Mouse (Mus musculus) C2C12 (cell line): ENCODE data around the gene Cnr1. TPM values are rescaled to one million over a fixed set of nuclear protein-coding genes. Genes with fewer than 3 reads are reported as not detected.

Experiments used
- H3K27me3 ChIP-seq: one replicate; pipeline ENCODE4 v1.6.1; 2011; ENCODE audit not compliant: control insufficient read depth, insufficient read depth, insufficient read length
- H3K36me3 ChIP-seq: one replicate; pipeline ENCODE4 v1.6.1; 2011; ENCODE audit not compliant: control insufficient read depth, insufficient read depth
- H3K4me3 ChIP-seq: one replicate; pipeline ENCODE4 v1.5.1; 2011; ENCODE audit warnings: mild to moderate bottlenecking, control low read depth; ENCODE audit not compliant: poor library complexity, insufficient read depth, severe bottlenecking
- H3K79me2 ChIP-seq: one replicate; pipeline ENCODE4 v1.6.1; 2011; ENCODE audit not compliant: control insufficient read depth, insufficient read depth
- H3K79me3 ChIP-seq: one replicate; pipeline ENCODE4 v1.6.1; 2011; ENCODE audit warnings: low read depth, control low read depth
- H3ac ChIP-seq: one replicate; pipeline ENCODE3; 2011; ENCODE audit warnings: low read depth; ENCODE audit not compliant: control insufficient read depth, insufficient read length
- CEBPB ChIP-seq: IDR thresholded peaks from one replicate; pipeline ENCODE4 v1.6.1; 2011; ENCODE audit warnings: low read depth, mild to moderate bottlenecking, control low read depth, moderate library complexity
- CTCF ChIP-seq: IDR thresholded peaks from one replicate; pipeline ENCODE4 v1.5.1; 2011; ENCODE audit not compliant: control insufficient read depth, insufficient read depth, insufficient read length
- FOSL1 ChIP-seq: IDR thresholded peaks from one replicate; pipeline ENCODE4 v1.8.0; 2011; ENCODE audit warnings: mild to moderate bottlenecking, low read length; ENCODE audit not compliant: poor library complexity, insufficient read depth, severe bottlenecking
- MAX ChIP-seq: IDR thresholded peaks from one replicate; pipeline ENCODE4 v1.6.1; 2011; ENCODE audit warnings: mild to moderate bottlenecking, control low read depth
- MYOD1 ChIP-seq: IDR thresholded peaks from one replicate; pipeline ENCODE4 v1.6.1; 2011; ENCODE audit warnings: low read depth; ENCODE audit not compliant: control insufficient read depth, insufficient read length
- MYOG ChIP-seq: IDR thresholded peaks from one replicate; pipeline ENCODE4 v1.6.1; 2011; ENCODE audit not compliant: control insufficient read depth, insufficient read length; ENCODE audit errors: extremely low read depth
- USF1 ChIP-seq: IDR thresholded peaks from one replicate; pipeline ENCODE4 v1.6.1; 2011; ENCODE audit warnings: low read depth, mild to moderate bottlenecking, control low read depth, moderate library complexity
- long read RNA-seq, 2 experiments: library from polyadenylated mRNA; unstranded; transcript quantifications; one replicate each; pipeline ENCODE4 v2.0.0; 2019 to 2020
- polyA plus RNA-seq: library from polyadenylated mRNA; unstranded; fragments of >200 nt; fragmentation: generic; extraction: Trizol; gene quantifications from one replicate; pipeline ENCODE4 v1.2.1, GENCODE M21; 2012; ENCODE audit warnings: missing spikeins

The Cnr1 gene
- polyA plus RNA-seq, result 0.39 TPM
- long read RNA-seq, experiment 1, partial matches to known transcripts, result 0 of 1 reads
- long read RNA-seq, experiment 1, other reads (novel, unspliced or antisense), result 1 of 1 reads
- long read RNA-seq, experiment 2, full-length matches to known transcripts, result 1 of 1 reads
- long read RNA-seq, experiment 2, partial matches to known transcripts, result 0 of 1 reads
- long read RNA-seq, experiment 2, other reads (novel, unspliced or antisense), result 0 of 1 reads

DNA sequence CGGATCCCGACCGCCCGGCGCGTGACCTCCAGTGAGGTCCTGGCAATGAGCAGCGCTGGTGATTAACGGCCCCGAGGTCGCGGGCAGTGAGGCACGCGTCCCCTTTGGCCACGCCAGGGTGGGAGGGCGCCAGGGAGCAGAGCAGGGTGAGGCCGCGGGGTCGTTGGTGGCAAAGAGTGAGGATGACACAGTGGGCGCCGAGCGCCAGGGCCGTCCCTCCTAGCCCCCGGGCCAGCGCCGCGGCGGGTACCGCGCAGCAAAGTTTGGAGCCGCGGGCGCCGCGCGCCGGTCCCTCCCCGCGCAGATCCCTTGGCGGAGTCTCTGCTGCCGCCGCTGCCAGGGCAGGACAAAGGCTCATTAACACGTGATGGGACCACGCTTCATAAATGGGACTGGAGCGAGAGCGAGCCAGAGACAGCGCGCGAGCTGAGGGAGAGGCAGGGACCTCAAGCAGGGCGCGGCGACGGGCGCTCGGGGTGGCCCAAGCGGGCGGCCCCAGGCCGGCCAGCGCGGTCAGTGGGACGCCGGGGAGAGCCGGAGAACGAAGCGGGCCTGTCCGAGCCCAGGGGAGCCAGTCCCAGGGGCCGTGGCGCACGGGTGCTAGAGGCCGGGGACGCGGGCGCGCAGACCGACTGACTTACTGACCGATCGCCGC is at the start of gene Cnr1:
Cnr1 (plus strand) TSS at position 360 of the 655 bp plus-strand sequence.
- Histone ChIP-seq H3K79me3 (no peaks in the 10 kb centered on the region), H3K36me3 (no peaks in the 10 kb centered on the region), H3K4me3 (peak within 1 kb of the TSS; percentile 26), H3K27me3 (no peaks in the 10 kb centered on the region), H3ac (peak within 1 kb of the TSS; percentile 63), H3K79me2 (no peaks in the 10 kb centered on the region)
- TF ChIP-seq MYOD1 (no peak), MAX (no peak), CTCF (no peak), USF1 (peak; percentile 51)

- H3ac ChIP-seq, result no peak overlapping the region
- H3K79me3 ChIP-seq, result no peaks in the 10 kb centered on the region
- H3K79me2 ChIP-seq, result no peaks in the 10 kb centered on the region
- TF ChIP-seq CTCF, result no peak
- no peak for TF ChIP-seq MAX
- TF ChIP-seq MYOD1, result no peak
- TF ChIP-seq MYOG, result no peak
- TF ChIP-seq FOSL1, result no peak
- no peak for TF ChIP-seq CEBPB
- no peak for TF ChIP-seq USF1
- H3K36me3 ChIP-seq, result no peaks in the 10 kb centered on the region
- H3K27me3 ChIP-seq, result no peaks in the 10 kb centered on the region
- no peak overlapping the region for H3K4me3 ChIP-seq
Measured at GRCm38 (mm10) chr4:33879944-33880343, 44.4 kb upstream of the Cnr1 start.

- Histone ChIP-seq H3K27me3 (no peaks in the 10 kb centered on the region), H3K79me2 (no peaks in the 10 kb centered on the region), H3K79me3 (no peaks in the 10 kb centered on the region), H3K36me3 (no peaks in the 10 kb centered on the region), H3K4me3 (no peak overlapping the region), H3ac (no peak overlapping the region)
- TF ChIP-seq FOSL1 (no peak), MAX (no peak), MYOG (no peak), CEBPB (no peak), USF1 (no peak)
Measured at GRCm38 (mm10) chr4:33886026-33886425, 38.4 kb upstream of the Cnr1 start.

DNA sequence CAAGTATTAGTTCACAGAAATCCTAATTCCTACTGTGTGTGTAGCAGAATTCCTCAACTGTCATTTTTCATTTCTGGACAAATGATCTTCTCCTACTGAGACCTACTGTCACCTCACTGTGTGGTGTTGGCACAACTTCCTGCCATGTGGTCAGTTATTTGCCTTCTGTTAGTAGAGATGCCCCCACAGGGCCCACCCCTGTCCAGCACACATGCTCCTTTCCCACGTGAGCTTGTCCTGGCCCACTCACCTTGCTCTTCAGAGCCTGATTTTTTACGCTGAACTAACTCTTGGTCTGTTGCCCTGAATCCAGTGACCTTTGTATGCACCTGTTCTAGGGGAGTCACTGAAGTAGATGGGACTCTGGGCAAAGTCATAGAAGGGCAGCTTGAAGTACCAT is 34.4 kb upstream of the Cnr1 start:
- no peak overlapping the region for H3K4me3 ChIP-seq
- H3K36me3 ChIP-seq, result no peaks in the 10 kb centered on the region
- no peaks in the 10 kb centered on the region for H3K79me2 ChIP-seq
- H3K27me3 ChIP-seq, result no peaks in the 10 kb centered on the region
- H3ac ChIP-seq, result no peak overlapping the region
- TF ChIP-seq USF1 (no peak), FOSL1 (no peak), MYOG (no peak), MAX (no peak), MYOD1 (no peak), CEBPB (no peak), CTCF (no peak)
- H3K79me3 ChIP-seq, result no peaks in the 10 kb centered on the region

DNA sequence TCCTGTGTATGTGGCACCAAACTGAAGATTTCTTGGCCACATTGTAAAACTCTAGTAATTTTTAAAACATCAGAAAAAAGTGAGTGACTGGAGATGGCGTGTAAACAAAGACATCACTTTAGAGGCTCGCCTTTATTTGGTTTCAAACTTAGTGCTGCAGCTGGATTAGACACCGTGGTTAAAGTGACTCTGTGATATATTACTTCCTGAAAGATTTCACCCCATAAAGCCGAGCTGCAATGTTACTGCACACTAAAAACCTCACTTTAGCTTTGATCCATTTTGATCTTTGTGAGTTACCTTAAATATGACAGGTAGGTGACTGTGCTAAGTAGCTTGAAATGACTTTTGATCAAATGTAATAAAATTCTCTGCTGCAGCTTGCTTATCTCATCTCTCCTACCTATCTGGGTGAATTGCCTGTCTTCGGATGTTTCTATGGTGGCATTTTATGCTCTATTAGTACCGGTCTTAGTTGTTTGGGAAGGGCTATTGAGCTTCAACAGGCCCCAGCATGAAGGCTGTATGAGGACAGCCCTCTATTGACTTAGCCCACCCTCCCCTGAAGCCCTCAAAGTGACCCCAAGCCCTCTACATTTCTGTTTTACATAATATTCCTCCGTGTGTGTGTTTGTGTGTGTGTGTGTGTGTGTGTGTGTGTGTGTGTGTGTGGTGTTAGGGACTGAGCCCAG is 32.1 kb upstream of the Cnr1 start:
- Histone ChIP-seq H3K79me2 (no peaks in the 10 kb centered on the region), H3ac (no peak overlapping the region), H3K27me3 (no peaks in the 10 kb centered on the region), H3K4me3 (no peak overlapping the region), H3K79me3 (no peaks in the 10 kb centered on the region), H3K36me3 (no peaks in the 10 kb centered on the region)
- no peak for TF ChIP-seq CTCF
- TF ChIP-seq FOSL1, result no peak
- TF ChIP-seq MAX, result no peak
- TF ChIP-seq CEBPB, result no peak
- TF ChIP-seq USF1, result no peak
- no peak for TF ChIP-seq MYOD1
- no peak for TF ChIP-seq MYOG

DNA sequence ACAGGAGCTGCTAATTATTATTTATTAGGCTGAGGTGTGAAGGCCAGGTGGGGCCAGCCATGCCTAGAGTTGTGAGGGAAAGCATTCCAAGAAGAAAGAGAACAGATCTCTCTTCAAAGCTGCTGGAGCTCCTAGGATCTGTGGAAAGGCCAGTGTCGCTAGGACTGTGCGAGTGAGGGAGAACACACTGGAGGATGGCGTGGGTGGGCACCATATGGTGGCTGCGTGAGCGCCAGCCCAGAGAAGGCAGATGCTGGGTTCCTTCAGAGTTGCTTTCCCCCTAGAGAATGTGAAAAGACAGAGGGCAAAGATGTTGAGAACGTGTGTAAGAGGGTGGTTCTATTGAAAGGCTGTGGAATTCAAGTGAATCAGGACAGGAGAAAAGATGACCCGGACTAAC is 30.6 kb upstream of the Cnr1 start:
- no peak for TF ChIP-seq MYOD1
- TF ChIP-seq MYOG, result no peak
- TF ChIP-seq MAX, result no peak
- no peak for TF ChIP-seq USF1
- TF ChIP-seq FOSL1, result no peak
- TF ChIP-seq CEBPB, result no peak
- TF ChIP-seq CTCF, result no peak
- no peaks in the 10 kb centered on the region for H3K79me2 ChIP-seq
- no peaks in the 10 kb centered on the region for H3K79me3 ChIP-seq
- H3ac ChIP-seq, result no peak overlapping the region
- no peak overlapping the region for H3K4me3 ChIP-seq
- H3K27me3 ChIP-seq, result no peaks in the 10 kb centered on the region
- H3K36me3 ChIP-seq, result no peaks in the 10 kb centered on the region
